Mouse (Mus musculus) gastrocnemius, adult 2 months (tissue): Measurements from ENCODE around the gene Grm1. TPM values are rescaled to one million over a fixed set of nuclear protein-coding genes. Genes with fewer than 3 reads are reported as not detected.

Experiments
- DNase-seq: peaks from one replicate; pipeline ENCODE4 v3.0.0; 2022
- H3K27ac ChIP-seq: fragments of 200-600 bp; 2 replicates; pipeline ENCODE4 v1.8.1; 2022; ENCODE audit warnings: mild to moderate bottlenecking
- H3K4me3 ChIP-seq: fragments of 200-600 bp; 2 replicates; pipeline ENCODE4 v1.8.1; 2022; ENCODE audit warnings: mild to moderate bottlenecking, moderate library complexity
- CTCF ChIP-seq: fragments of 200-600 bp; IDR thresholded peaks from 2 replicates; pipeline ENCODE4 v1.8.1; 2022; ENCODE audit warnings: antibody characterized with exemption, mild to moderate bottlenecking, moderate library complexity
- intact Hi-C: fragments of 180-260 bp; cut with DNase I; formaldehyde crosslinking; loops from one replicate; pipeline ENCODE4 v1.15.1; 2025
- total RNA-seq, 2 experiments: library from RNA; stranded (reverse); gene quantifications; 2 replicates each; pipeline ENCODE4 v1.2.3; 2021

Grm1 gene
- total RNA-seq, 2 experiments from 2014 or later, result 0.15 to 0.17 TPM

DNA sequence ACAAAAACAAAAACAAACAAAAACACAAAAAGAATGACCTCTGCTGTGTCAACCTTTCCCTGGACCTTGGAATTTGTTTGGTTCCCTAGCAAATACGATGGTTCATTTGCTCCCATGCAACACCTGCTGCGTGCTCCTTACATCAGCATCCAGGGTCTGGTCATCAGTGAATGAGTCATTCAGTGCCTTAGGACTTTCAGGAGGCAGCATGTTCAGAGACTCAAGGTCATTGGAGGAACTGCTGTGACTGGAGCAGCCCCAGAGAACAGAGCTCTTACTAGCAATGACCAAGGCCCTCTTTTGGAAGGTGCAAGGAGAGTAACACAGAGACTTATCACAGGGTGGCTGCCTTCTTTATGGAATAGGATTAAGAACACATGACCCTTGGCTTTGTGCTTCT lies 138.2 kb downstream of the Grm1 start:
- no peak for DNase-seq
- Histone ChIP-seq H3K27ac (no peak overlapping the region), H3K4me3 (no peak overlapping the region)
- TF ChIP-seq CTCF, result no peak
- intact Hi-C loops, result no loop called here

DNA sequence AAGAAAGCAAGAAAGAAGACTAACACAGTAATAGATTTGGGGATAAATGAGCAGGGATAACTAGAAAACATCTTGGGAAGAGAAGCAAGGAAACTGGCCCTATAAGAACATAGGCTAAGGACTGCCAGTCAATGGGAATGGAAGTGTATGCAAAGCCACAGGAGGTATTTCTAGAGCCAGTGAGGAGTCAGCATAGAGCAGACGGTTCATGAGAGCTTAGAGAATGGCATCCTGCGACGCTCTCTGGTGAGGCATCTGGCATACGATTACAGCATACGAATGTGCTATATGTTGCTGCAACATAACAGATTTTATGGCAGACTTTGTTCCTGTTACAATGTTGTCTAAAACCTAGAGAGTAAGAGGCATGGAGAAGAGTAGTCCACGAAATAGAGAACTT lies 139.9 kb downstream of the Grm1 start:
- Histone ChIP-seq H3K27ac (no peak overlapping the region), H3K4me3 (no peak overlapping the region)
- no peak for DNase-seq
- intact Hi-C loops, result no loop called here
- TF ChIP-seq CTCF, result no peak

DNA sequence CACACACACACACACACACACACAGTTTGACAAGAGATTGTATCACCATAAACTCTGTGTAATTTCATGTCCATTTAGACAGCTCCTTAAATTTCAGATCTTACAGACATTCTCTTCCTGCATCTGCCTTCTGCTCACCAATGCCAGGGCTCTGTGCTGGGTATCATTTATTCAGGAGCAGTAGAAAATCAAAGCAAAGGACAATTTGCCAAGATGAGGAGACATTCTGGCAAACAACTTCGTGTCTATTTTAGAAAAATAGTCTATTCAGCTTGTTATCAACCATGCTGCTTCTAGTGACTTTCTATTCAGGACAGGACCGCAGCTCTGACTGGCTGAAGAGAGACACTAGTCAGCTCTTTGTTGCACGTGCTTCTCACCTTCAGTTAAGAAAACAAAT lies 146.3 kb downstream of the Grm1 start:
- Histone ChIP-seq H3K27ac (no peak overlapping the region), H3K4me3 (no peak overlapping the region)
- intact Hi-C loops, result no loop called here
- TF ChIP-seq CTCF, result no peak
- no peak for DNase-seq

DNA sequence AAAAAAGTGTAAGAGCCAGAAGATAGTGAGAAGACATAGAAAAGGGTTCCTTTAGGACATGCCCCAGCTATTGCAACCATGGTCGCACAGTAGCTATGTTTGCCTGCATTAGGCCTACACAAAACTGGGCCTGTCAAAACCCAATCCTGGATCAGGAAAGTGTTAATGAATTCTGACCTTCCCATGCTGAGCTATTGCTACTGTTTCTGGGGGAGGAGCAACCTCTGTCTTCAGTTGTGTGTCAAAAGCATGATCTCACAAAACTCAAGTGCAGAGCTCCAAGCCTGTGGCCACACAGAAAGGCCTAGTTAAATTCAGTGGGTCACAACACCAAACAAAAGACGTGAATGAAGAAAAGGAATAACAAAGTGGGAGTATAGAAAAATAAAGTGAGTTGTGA lies 152.5 kb downstream of the Grm1 start:
- Histone ChIP-seq H3K4me3 (no peak overlapping the region), H3K27ac (no peak overlapping the region)
- intact Hi-C loops, result no loop called here
- DNase-seq, result no peak
- no peak for TF ChIP-seq CTCF

DNA sequence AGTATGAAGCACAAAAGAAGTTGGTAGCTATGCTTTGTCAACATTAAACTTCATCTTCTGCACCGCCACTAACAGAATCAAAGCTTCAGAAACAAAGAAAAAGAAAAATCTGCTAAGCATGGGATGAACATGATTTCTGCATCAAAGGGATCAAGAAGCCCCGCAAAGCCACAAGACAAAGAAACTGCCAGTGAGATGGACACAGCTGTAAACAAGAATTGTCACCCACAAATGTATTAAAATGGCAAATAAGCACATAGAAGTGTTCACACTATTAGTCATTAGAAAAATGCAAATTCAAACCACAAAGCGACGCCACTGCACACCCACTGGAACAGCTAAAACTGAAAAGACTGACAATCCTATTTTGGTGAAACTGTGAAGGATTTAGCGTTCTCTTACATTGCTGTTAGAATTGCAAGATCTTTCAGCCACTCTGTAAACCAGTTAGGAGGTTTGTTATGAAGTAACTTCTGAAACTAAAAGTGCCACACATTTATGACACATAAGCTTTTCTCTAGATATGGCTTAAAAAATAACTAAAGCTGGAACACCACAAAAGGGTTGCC lies 153.3 kb downstream of the Grm1 start:
- Histone ChIP-seq H3K4me3 (no peak overlapping the region), H3K27ac (no peak overlapping the region)
- intact Hi-C loops, result no loop called here
- no peak for DNase-seq
- no peak for TF ChIP-seq CTCF

DNA sequence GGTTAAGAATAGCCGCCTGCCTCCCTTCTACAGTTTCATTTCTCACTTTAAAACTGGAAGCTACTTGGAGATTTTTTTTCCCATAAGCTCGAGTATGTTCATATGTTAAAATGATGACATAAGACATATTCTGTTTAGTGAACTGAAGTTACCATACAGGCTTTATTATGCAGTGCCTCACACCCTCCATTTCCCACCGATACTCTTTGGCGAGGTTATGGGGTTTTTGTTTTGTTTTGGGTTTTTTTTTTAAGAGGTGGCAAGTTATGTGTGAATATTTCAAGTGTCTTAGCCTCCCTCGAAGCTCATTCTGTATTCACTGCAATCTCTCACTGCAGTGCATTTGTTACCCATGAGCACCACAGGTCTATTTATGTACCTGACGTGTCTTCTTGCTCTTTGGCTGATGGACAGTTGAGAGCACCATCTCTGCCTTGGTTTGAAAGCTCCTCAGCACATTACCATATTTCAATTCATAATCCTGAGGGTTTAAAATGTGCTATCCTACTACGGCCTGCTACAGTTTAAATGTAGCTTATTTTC lies 164.2 kb downstream of the Grm1 start:
- Histone ChIP-seq H3K4me3 (no peak overlapping the region), H3K27ac (no peak overlapping the region)
- intact Hi-C loops, result no loop called here
- TF ChIP-seq CTCF, result no peak
- no peak for DNase-seq

DNA sequence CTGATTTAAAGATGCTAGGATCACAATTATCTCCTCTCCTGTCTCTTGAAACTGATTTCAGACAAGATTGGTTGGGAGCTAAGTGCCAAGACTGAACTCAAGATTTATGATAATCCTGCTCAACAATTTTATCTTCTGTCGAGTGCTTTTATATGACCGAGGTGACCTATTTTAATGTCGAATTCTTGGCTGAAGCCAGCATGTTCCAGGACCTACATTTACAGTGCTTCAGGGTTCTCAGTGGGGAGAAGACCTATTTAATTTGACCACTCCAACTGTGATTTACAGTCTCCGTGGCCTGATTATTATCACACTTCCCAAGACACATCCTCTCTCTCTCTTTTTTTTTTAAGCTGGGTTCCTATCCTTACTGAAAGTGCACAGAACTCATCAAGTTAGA lies 168.5 kb downstream of the Grm1 start:
- TF ChIP-seq CTCF, result no peak
- DNase-seq, result no peak

DNA sequence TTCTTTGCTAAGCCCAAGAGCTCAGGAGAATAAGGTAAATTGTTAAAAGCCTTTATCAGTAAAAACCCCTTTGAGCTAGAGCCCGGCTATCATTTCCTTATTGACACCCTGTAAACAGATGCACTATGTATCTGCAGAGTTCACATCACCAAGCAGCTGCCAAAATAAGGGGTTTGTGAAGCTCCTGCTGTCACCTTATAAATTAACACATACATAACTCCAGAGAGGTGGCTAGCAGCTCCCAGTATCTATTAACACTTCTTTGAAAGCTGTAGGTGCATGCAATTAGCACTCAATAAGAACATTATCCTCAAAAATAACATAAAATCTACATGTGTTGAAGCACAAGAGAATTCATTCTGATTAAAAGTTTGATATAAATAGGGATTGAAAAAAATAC lies 191.9 kb downstream of the Grm1 start:
- Histone ChIP-seq H3K4me3 (no peak overlapping the region), H3K27ac (no peak overlapping the region)
- intact Hi-C loops, result no loop called here
- DNase-seq, result no peak
- TF ChIP-seq CTCF, result no peak

More for the DNA sequence above, 168.5 kb downstream of the Grm1 start:
- intact Hi-C loops, result no loop called here
- H3K4me3 ChIP-seq, result no peak overlapping the region
- no peak overlapping the region for H3K27ac ChIP-seq

DNA sequence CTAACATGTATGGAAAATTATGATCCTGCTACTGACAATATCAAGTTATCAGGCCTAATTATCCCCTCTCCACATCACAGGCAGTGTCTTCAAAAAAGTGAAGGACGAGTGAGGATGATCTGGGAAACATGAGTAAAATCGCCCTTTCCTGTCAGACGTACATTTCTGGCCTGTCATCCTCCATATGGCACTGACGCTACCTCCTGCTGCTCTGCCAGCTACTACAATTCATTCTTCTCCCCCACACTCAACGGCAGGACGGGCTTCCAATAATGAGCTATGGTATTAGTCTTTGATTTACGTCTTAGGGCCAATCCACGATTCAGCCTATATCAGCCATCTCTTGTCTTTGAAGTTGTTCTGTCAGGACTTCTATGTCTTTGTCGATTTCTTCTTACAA lies 193.6 kb downstream of the Grm1 start:
- DNase-seq, result no peak
- no peak for TF ChIP-seq CTCF
- no peak overlapping the region for H3K27ac ChIP-seq
- intact Hi-C loops, result no loop called here
- H3K4me3 ChIP-seq, result no peak overlapping the region

DNA sequence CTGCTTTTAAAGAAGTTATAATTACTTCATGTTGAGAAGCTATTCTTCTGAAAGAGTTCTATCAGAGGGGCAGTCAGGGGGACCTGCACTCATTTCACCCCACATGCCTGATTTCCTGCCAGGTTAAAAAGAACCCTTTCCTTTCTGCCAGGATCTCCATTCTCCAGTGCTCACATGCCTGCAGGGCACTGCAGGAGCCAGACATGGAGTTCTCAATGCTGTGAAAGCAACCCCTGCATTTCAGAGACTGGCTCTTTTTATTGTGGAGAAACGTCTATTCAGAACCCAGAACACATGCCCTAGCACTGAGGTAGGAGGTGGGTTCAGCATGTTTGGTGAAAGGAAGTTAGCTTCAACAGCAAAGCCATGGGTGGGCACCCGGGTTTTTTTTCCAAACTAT lies 197.2 kb downstream of the Grm1 start:
- no peak for TF ChIP-seq CTCF

DNA sequence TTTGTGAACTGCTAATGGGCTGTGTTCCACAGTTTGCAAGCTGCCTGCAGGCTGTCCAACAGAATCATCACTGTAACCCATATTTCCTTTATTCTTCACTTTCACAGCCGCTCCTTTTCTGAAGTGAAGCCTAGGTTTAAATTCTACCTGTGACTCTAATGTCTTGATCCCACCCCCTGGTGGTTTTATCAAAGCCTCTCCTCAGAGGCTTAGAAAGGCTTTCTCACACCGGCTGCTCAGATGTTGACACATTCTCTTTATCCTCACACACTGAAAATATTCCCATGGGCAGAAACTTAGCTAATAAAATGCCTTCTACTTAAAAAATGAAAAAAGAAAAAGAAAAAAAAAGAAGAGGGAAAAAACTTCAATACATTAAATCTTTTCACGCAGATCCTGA lies 210.0 kb downstream of the Grm1 start:
- no peak for TF ChIP-seq CTCF
- intact Hi-C loops, result no loop called here
- DNase-seq, result no peak
- Histone ChIP-seq H3K27ac (no peak overlapping the region), H3K4me3 (no peak overlapping the region)

More for the DNA sequence above, 197.2 kb downstream of the Grm1 start:
- Histone ChIP-seq H3K27ac (no peak overlapping the region), H3K4me3 (no peak overlapping the region)
- intact Hi-C loops, result no loop called here
- DNase-seq, result no peak

DNA sequence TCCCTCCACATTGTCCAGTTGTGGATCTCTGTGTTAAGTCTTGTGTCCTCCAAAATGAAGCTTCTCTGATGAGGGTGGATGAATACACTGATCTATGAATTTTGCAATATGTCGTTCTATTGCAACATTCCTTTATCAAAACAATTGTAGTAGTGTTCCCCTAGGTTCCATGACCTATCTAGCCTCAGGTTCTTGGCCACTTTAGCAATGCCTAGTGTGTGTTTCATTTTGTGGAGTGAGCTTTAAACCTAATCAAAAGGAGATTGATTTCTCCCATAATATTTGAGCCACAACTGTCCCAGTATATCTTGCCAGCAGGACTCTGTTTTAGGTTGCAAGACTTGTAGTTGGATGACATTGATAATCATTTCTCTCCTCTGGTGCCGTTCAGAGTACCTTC lies 211.9 kb downstream of the Grm1 start:
- Histone ChIP-seq H3K27ac (no peak overlapping the region), H3K4me3 (no peak overlapping the region)
- intact Hi-C loops, result no loop called here
- no peak for DNase-seq
- TF ChIP-seq CTCF, result no peak

DNA sequence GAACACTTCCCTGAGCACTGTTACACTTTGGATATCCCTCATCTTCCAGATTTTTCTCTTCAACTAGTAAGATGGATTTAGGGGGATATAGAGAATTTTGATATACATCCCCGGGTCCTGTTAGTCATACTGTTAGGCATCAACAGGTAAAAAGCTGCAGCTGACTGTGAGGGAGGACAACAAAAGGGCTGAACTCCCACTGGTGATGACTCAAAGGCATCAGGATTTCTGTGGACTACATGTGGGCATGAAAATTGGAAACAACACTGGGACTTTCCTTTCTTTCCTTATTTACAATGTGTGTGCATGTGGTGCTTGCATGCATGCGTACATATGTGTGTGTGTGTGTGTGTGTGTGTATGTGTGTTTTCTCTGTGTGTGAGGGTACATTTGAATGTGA lies 215.9 kb downstream of the Grm1 start:
- intact Hi-C loops, result no loop called here
- no peak overlapping the region for H3K4me3 ChIP-seq
- H3K27ac ChIP-seq, result no peak overlapping the region
- TF ChIP-seq CTCF, result no peak
- no peak for DNase-seq

DNA sequence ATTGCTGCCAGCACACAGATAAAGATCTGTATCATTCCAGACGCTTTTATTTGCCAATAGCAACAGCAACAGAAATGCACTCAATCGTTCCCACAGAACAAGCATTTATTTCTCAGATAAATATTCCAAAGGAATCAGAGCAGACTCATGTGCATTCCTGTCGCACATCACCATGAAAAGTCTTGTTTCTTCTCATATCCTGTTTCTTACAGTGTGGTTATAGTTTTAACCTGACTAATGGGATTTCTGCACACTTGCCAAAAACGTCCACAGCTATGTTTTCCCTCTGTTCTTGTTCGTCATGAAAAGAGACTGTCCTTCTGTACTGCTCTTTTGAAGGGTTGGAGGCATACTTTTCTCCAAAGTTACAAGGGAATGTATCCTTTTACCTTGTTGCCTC lies 217.4 kb downstream of the Grm1 start:
- no peak for TF ChIP-seq CTCF
- Histone ChIP-seq H3K4me3 (no peak overlapping the region), H3K27ac (no peak overlapping the region)
- intact Hi-C loops, result no loop called here
- DNase-seq, result no peak
